Mouse (Mus musculus) embryonic facial prominence, embryonic 10.5 days (tissue): ENCODE data around the gene Krtap9-3. TPM values are rescaled to one million over a fixed set of nuclear protein-coding genes. Genes with fewer than 3 reads are reported as not detected.
"Not testable (repeated sequence)": the region's sequence is repeated elsewhere in the genome, so short reads cannot be mapped to it uniquely, and the experiment has no call there.

Experiments used
- DNase-seq: peaks from one replicate; pipeline ENCODE4 v3.0.0-alpha.2; 2017; ENCODE audit warnings: low spot score
- H3K27ac ChIP-seq: fragments of 300-500 bp; sonication (generic); replicated peaks from 2 replicates; pipeline ENCODE4 v1.5.1; 2016; ENCODE audit warnings: mild to moderate bottlenecking
- H3K27me3 ChIP-seq: fragments of 300-500 bp; sonication (generic); replicated peaks from 2 replicates; pipeline ENCODE4 v1.6.1; 2016; ENCODE audit warnings: low read depth, mild to moderate bottlenecking; ENCODE audit not compliant: poor library complexity, severe bottlenecking
- H3K36me3 ChIP-seq: fragments of 300-500 bp; sonication (generic); replicated peaks from 2 replicates; pipeline ENCODE4 v1.6.1; 2016; ENCODE audit warnings: mild to moderate bottlenecking, moderate library complexity
- H3K4me1 ChIP-seq: fragments of 300-500 bp; sonication (generic); 2 replicates; pipeline ENCODE4 v1.6.1; 2016
- H3K4me3 ChIP-seq: fragments of 300-500 bp; sonication (generic); 2 replicates; pipeline ENCODE4 v1.5.1; 2016; ENCODE audit warnings: mild to moderate bottlenecking, moderate library complexity
- H3K9me3 ChIP-seq: fragments of 300-500 bp; sonication (generic); 2 replicates; pipeline ENCODE4 v1.6.1; 2016; ENCODE audit warnings: mild to moderate bottlenecking
- WGBS: fragments of 180-500 bp; shearing (Covaris S2); methylation state at CpG from one replicate; pipeline ENCODE4 v1.1.7; 2016; 5-methylcytosine and 5-hydroxymethylcytosine counted together
- polyA plus RNA-seq: library from polyadenylated mRNA; unstranded; fragments of >200 nt; fragmentation: Nextera tagmentation; extraction: Ambion mirVana; gene quantifications from 2 replicates; pipeline ENCODE4 v1.2.1, GENCODE M21; 2016

Gene Krtap9-3
- polyA plus RNA-seq, 1 experiment from 2014 or later, result not detected

GRCm38 (mm10) chr11:99609126-99609525 is 11.2 kb upstream of the Krtap9-3 start:
- no peak overlapping the region for H3K27ac ChIP-seq
- H3K27me3 ChIP-seq, result no peaks in the 10 kb centered on the region
- no peaks in the 10 kb centered on the region for H3K36me3 ChIP-seq
- H3K9me3 ChIP-seq, result no peaks in the 10 kb centered on the region
- 73% methylated on average over 1 of the region's 1 CpGs for WGBS
- DNase-seq, result no peak
- no peaks in the 10 kb centered on the region for H3K4me1 ChIP-seq
- H3K4me3 ChIP-seq, result no peak overlapping the region

GRCm38 (mm10) chr11:99603208-99603607 is 5.3 kb upstream of the Krtap9-3 start, which contains the start of gene Gm11938:
Gene Gm11938, minus strand, starts transcription at chr11:99603308.
- not testable (repeated sequence) for H3K27ac ChIP-seq, H3K4me1 ChIP-seq, H3K4me3 ChIP-seq, DNase-seq, H3K27me3 ChIP-seq, H3K36me3 ChIP-seq, H3K9me3 ChIP-seq
- WGBS, result 76% methylated on average over 1 of the region's 1 CpGs

GRCm38 (mm10) chr11:99590981-99591380 is 6.9 kb downstream of the Krtap9-3 start, which contains the start of gene Krtap1-3:
Gene Krtap1-3, minus strand, starts transcription at chr11:99591339.
- H3K27me3 ChIP-seq, result no peaks in the 10 kb centered on the region
- H3K9me3 ChIP-seq, result no peaks in the 10 kb centered on the region
- no peak within 1 kb of the TSS for H3K4me3 ChIP-seq
- WGBS, result 81% methylated on average over 6 of the region's 6 CpGs
- no peaks in the 10 kb centered on the region for H3K36me3 ChIP-seq
- DNase-seq, result no peak
- H3K4me1 ChIP-seq, result no peaks in the 10 kb centered on the region
- H3K27ac ChIP-seq, result no peak within 1 kb of the TSS

- Histone ChIP-seq H3K4me3 (no peak overlapping the region), H3K27ac (no peak overlapping the region), H3K4me1 (no peaks in the 10 kb centered on the region), H3K9me3 (no peaks in the 10 kb centered on the region), H3K27me3 (no peaks in the 10 kb centered on the region), H3K36me3 (no peaks in the 10 kb centered on the region)
- no peak for DNase-seq
- 93% methylated on average over 7 of the region's 7 CpGs for WGBS
These were observed 12.8 kb downstream of the Krtap9-3 start for GRCm38 (mm10) chr11:99585096-99585495.

GRCm38 (mm10) chr11:99583245-99583704 is 14.6 kb downstream of the Krtap9-3 start, which contains the start of gene Krtap1-4:
Gene Krtap1-4, minus strand, starts transcription at chr11:99583654.
- no peak for DNase-seq
- Histone ChIP-seq H3K9me3 (no peaks in the 10 kb centered on the region), H3K27me3 (no peaks in the 10 kb centered on the region), H3K4me1 (no peaks in the 10 kb centered on the region), H3K27ac (no peak within 1 kb of the TSS), H3K4me3 (no peak within 1 kb of the TSS), H3K36me3 (no peaks in the 10 kb centered on the region)
- 87% methylated on average over 5 of the region's 5 CpGs for WGBS

GRCm38 (mm10) chr11:99581564-99581963 is 16.3 kb downstream of the Krtap9-3 start:
- Histone ChIP-seq H3K27me3 (no peaks in the 10 kb centered on the region), H3K9me3 (no peaks in the 10 kb centered on the region), H3K27ac (no peak overlapping the region), H3K4me3 (no peak overlapping the region), H3K36me3 (no peaks in the 10 kb centered on the region), H3K4me1 (no peaks in the 10 kb centered on the region)
- WGBS, result 89% methylated on average over 6 of the region's 6 CpGs
- DNase-seq, result no peak

- WGBS, result 91% methylated on average over 5 of the region's 5 CpGs
- H3K9me3 ChIP-seq, result no peaks in the 10 kb centered on the region
- no peaks in the 10 kb centered on the region for H3K4me1 ChIP-seq
- no peak overlapping the region for H3K4me3 ChIP-seq
- H3K36me3 ChIP-seq, result no peaks in the 10 kb centered on the region
- H3K27me3 ChIP-seq, result no peaks in the 10 kb centered on the region
- no peak for DNase-seq
- H3K27ac ChIP-seq, result no peak overlapping the region
These were observed 16.9 kb downstream of the Krtap9-3 start for GRCm38 (mm10) chr11:99581051-99581450.

GRCm38 (mm10) chr11:99580636-99581035 is 17.3 kb downstream of the Krtap9-3 start, which contains the start of gene Krtap1-5:
Gene Krtap1-5, minus strand, starts transcription at chr11:99581016.
- Histone ChIP-seq H3K9me3 (no peaks in the 10 kb centered on the region), H3K27me3 (no peaks in the 10 kb centered on the region), H3K4me1 (no peaks in the 10 kb centered on the region), H3K4me3 (no peak within 1 kb of the TSS), H3K27ac (no peak within 1 kb of the TSS), H3K36me3 (no peaks in the 10 kb centered on the region)
- no peak for DNase-seq
- 88% methylated on average over 6 of the region's 6 CpGs for WGBS

GRCm38 (mm10) chr11:99574106-99574505 is 23.8 kb downstream of the Krtap9-3 start:
- Histone ChIP-seq H3K36me3 (no peaks in the 10 kb centered on the region), H3K27ac (no peak overlapping the region), H3K4me3 (peak overlapping the region; percentile 38), H3K27me3 (no peaks in the 10 kb centered on the region), H3K4me1 (no peaks in the 10 kb centered on the region), H3K9me3 (no peaks in the 10 kb centered on the region)
- 5% methylated on average over 7 of the region's 7 CpGs for WGBS
- peak; percentile 84 for DNase-seq

GRCm38 (mm10) chr11:99573164-99573563 is 24.7 kb downstream of the Krtap9-3 start:
- H3K36me3 ChIP-seq, result no peaks in the 10 kb centered on the region
- WGBS, result 63% methylated on average over 4 of the region's 4 CpGs
- DNase-seq, result no peak
- no peaks in the 10 kb centered on the region for H3K9me3 ChIP-seq
- no peak overlapping the region for H3K4me3 ChIP-seq
- H3K4me1 ChIP-seq, result no peaks in the 10 kb centered on the region
- no peak overlapping the region for H3K27ac ChIP-seq
- H3K27me3 ChIP-seq, result no peaks in the 10 kb centered on the region

- WGBS, result 93% methylated on average over 7 of the region's 7 CpGs
- Histone ChIP-seq H3K9me3 (no peaks in the 10 kb centered on the region), H3K4me3 (no peak within 1 kb of the TSS), H3K27ac (no peak within 1 kb of the TSS), H3K27me3 (no peaks in the 10 kb centered on the region), H3K4me1 (no peaks in the 10 kb centered on the region), H3K36me3 (no peaks in the 10 kb centered on the region)
- no peak for DNase-seq
These were observed 31.4 kb downstream of the Krtap9-3 start, which contains the start of gene Krtap3-1 for GRCm38 (mm10) chr11:99566530-99566929. Gene Krtap3-1, minus strand, starts transcription at chr11:99566630.

GRCm38 (mm10) chr11:99562580-99562979 is 35.3 kb downstream of the Krtap9-3 start:
- Histone ChIP-seq H3K9me3 (no peaks in the 10 kb centered on the region), H3K27ac (no peak overlapping the region), H3K4me3 (no peak overlapping the region), H3K4me1 (no peaks in the 10 kb centered on the region), H3K27me3 (no peaks in the 10 kb centered on the region), H3K36me3 (no peaks in the 10 kb centered on the region)
- DNase-seq, result no peak
- 81% methylated on average over 6 of the region's 6 CpGs for WGBS

- H3K9me3 ChIP-seq, result no peaks in the 10 kb centered on the region
- H3K4me3 ChIP-seq, result no peak within 1 kb of the TSS
- H3K36me3 ChIP-seq, result no peaks in the 10 kb centered on the region
- H3K27me3 ChIP-seq, result no peaks in the 10 kb centered on the region
- no peak for DNase-seq
- H3K27ac ChIP-seq, result no peak within 1 kb of the TSS
- 92% methylated on average over 9 of the region's 9 CpGs for WGBS
- no peaks in the 10 kb centered on the region for H3K4me1 ChIP-seq
These were observed 38.5 kb downstream of the Krtap9-3 start, which contains the start of gene Gm11939 for GRCm38 (mm10) chr11:99559366-99559765. Gene Gm11939, minus strand, starts transcription at chr11:99559466.
